Mouse (Mus musculus) urinary bladder, postnatal 25 days (tissue): ENCODE measurements at regions not wholly inside any gene's neighbourhood (a gene's known extent, or its start where the extent isn't known, plus 50 kb on each side); places are given as distances from the start of the nearest gene placed in this dataset.
"Not testable (repeated sequence)": the region's sequence is repeated elsewhere in the genome, so short reads cannot be mapped to it uniquely, and the experiment has no call there.

ENCODE experiments used
- DNase-seq: peaks from one replicate; pipeline ENCODE4 v3.0.0; 2022; ENCODE audit warnings: low spot score

- DNase-seq = no peak
Measured at GRCm38 (mm10) chr15:93189266-93189855, 85.6 kb downstream of the Gxylt1 start.

DNA sequence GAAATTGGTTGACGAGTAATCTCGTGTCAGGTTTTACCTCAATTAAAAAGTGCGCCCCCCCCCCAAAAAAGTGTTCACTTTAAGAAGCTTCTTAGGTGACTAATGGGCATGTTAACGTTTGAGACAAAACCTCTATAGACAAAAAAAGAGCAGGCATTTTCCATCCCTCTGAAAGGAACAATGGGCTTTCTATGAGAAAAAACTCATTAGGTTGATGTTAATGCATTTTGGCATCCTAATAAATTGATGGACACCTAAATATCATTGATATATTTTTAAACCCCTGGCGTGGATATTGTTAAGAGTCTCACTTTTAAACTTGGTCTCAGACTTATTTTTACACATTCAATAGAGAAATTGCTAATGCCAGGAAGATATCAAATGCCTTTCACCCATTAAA is 98.8 kb downstream of the Gxylt1 start:
- DNase-seq = no peak

DNA sequence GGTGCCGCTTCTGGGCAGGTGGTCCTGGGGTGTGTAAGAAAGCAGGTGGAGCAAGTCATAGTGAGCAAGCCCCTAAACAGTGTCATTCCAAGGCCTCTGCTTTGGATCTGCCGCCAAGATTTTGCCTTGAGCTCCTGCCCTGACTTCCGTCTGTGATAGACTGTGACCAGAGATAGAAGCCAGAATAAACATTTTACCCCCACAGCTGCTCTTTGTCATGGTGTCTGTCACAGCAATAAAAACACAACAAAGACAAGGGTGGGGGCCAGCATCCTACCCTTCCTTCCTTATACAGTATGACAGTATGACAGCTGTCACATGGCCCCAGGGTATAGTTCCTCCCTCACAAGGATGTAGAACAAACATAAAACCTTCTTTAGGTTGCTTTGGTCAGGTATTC is 106.2 kb downstream of the Gxylt1 start:
- DNase-seq = no peak

DNA sequence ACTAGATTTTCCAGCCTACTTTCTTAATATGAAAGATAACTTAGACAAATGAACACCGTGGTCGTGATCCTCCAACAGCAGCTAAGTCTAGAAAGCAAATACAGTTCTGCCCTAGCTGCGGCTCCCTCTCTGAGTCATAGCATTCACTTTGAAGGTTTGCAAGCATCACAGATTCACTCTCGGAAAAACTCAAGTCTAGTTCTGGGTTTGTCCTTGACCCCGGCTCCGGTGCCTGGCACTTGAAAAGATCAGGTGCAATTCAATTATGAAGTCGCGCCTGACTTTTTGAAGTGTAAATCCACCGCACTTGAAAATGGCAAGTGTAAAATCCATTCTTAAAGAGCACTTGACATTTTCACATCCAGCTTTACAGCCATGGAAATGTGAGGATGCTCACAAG is 107.5 kb downstream of the Gxylt1 start:
- DNase-seq = no peak

DNA sequence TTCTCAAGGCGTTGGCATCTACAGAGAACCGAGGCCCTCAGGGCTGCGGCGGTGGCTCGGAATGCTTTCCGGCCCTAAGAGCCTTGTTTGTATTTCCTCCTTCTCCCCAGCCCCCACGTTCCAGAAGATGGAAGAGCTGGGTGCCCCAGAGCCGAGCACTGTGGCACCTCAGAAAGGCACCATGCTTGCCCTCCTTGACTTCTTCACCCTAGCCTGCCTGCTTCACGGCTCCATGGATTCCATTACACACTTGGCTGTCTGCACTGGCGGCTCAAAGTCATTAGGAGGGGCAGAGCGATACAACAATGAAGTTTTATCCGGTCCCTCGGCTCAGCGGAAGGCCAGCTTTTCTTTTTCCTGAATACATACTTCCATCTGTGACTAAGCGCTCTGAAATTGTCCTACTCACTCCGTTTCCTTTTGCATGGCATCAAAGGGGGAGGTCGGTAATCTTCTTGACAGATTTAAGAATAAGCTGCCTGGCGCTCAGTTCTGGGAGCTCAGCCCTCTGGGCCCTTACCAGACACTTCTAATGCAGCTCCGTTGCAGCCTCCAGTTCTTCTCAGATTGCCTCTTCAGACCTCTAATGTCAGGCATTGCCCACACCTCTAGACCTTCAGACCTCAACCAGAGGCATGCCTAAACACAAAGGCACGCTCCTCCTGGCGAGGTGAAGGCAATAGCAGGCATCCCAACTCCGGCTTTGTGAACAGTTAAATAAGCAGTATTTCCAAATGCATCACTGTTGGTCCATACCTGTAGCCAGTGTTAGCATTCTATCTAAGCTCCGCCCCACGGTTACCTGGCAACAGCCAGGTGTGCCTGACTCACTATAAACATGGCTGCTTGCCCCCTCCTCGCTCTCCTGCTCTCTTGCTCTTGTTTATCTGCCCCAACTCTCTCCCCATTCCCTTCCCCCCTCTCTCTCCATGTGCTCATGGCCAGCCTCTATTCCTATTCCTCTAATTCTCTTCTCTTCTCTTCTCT is 112.8 kb downstream of the Gxylt1 start:
- DNase-seq = no peak

DNA sequence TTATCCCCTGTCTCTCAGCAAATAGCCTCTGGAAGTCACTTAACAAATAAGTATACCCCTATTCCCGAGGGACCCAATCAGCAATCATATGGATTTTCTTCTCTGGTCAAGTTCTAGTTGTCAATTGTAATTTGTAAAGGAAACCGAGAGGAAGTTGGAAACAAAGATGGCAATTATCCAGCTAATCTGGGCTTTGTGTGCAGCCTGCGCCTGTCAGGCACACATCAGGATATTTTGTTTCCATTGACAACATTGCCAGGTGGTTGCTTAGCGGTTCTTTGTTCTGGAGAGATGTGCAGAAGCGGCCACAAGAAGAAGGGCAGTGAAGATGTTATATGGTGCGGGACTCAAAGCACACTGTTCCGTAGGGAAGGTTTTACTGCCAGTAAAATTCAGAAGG is 113.7 kb downstream of the Gxylt1 start:
- DNase-seq = no peak

GRCm38 (mm10) chr15:93155756-93156155 is 119.2 kb downstream of the Gxylt1 start:
- no peak for DNase-seq

DNA sequence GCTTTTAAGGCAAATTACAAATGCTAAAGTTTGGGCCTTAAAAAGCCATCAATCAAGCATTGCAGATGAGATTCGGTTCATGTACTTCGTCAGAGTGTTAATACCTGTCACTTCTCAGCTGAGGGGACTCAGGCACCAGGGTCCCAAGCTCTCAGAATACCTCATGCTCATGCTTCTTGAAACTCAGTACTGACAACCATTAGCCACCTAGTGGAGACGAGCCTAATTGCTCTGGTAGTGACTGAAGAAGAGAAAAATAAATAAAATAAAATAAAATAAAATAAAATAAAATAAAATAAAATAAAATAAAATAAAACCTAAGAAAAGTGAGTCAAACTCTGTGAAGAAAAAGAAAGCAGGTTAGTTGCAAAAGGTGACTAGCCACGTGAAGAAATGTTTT is 121.0 kb downstream of the Gxylt1 start:
- DNase-seq = no peak

- DNase-seq = no peak
Measured at GRCm38 (mm10) chr15:93144899-93145298, 130.1 kb downstream of the Gxylt1 start.

GRCm38 (mm10) chr15:93144264-93144663 is 130.7 kb downstream of the Gxylt1 start:
- no peak for DNase-seq

DNA sequence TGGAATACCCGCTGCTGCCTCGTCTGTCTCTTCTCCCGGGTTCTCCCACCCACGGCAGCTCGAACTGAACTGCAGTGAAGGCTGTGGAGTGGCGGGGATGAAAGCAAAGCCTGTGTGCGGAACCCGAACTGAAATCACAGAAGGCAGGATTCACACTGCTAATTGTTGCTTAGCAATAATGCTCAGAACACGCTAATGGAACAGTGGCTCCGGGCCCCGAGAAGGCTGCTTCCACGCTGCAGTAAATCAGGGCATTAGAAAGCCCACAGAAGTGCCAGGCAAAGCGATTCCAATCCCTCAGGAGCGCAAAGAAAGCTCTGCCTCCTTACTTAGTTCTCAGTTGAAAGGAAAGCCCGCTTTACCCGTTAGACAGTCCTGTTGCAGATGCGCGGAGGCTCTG is 141.6 kb downstream of the Gxylt1 start:
- no peak for DNase-seq

GRCm38 (mm10) chr15:93131056-93131455 is 143.9 kb downstream of the Gxylt1 start:
- DNase-seq = no peak

DNA sequence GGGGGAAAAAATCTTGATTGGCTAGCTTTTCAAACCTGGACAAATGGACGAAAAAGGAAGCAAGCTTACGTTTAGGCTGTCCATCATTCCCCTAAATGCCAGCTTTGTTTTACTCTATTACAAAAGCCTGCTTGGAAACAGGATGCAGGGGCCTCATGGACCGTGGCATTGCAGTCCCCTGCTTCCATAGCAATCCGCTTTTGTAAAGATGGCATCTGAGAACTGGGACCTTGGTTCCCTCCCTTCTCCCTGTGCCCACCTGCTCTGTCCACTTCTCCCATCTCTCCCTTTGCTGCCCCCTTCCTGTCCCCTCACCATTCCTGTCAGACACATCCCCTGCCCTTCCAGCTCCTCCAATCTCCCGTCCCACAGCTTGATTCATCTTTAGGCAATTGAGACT is 149.7 kb downstream of the Gxylt1 start:
- no peak for DNase-seq

DNA sequence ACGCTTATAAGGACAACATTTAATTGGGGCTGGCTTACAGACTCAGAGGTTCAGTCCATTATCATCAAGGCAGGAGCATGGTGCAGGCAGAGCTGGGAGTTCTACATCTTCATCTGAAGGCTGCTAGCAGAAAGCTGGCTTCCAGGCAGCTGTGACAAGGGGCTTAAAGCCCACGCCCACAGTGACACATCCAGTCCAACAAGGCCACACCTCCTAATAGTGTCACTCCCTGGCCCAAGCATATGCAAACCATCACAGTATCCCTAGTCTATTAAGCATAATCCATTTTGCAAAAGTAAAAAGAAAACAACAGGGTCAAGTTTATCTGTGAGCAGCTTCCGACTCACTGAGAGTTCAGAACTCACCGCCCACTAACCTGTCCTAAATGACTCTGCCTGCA is 153.8 kb downstream of the Gxylt1 start:
- DNase-seq = no peak

DNA sequence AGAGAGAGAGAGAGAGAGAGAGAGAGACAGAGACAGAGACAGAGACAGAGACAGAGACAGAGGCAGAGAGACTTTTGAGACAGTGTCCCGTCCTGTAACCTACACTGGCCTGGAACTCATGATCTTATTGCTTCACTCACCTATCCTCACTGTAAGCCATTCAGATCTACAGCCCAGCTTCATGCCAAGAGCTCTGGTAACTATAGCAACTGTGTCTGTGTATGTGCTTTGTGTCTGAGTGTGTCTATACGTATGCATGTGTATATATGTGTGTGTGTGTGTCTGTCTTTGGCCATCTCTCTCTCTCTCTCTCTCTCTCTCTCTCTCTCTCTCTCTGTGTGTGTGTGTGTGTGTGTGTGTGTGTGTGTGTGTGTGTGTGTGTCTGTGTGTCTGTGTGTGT is 157.2 kb downstream of the Gxylt1 start:
- not testable (repeated sequence) for DNase-seq

DNA sequence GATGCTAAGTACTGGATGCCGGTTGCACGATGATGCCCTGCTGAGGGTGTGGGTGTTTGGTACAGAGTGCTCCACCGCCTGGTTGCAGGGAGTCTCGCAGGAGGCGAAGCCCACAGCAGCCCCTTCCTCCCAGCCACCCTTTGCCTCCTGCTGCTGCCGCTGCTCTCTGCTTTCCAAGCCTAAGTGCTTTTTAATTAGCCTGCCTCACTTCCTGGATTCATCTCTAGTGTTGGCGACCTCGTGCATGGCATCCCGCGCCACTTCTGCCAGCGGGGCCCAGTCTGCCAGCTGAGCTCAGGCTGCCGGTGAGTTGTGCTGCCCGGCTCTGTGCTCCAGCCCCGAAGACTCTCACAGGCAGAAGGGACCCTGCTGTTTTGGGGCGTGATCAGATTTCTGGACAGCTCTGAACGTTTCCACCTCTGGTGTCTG is 159.3 kb downstream of the Gxylt1 start:
- DNase-seq = no peak

DNA sequence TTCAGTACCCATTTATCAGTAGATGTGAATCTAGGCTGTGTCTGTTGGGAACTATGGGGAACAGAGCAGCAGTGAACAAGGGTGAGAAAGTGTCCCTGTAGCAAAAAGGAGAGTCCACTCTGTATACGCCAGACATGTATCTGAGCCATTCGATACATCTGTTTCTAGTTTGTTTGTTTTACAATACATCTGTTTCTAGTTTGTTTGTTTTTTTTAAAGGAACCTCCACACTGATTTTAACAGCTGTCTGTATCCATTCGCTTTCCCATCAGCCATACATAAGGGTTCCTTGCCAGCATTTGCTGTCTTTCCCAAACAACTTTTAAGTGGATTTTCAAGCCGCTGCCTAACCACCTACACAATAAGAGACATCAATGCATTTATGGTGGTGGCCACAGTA is 170.0 kb downstream of the Gxylt1 start:
- DNase-seq = no peak

DNA sequence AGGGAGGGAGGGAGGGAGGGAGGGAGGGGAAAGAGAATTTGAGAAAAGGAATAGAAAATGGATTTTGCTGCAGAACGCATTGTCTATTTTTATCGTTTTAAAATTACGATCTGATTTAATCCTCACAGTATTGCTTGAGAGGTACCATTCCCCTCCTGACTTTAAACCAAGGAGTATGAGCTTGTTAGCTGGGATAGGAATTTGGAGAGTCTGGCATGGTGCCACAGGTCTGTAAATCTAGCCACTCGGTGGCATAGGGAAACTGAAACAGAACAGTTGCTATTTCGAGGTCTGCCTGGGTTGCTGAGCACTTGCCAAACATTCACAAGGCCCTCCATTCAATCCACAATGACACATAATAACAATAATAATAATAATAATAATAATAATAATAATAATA is 171.6 kb downstream of the Gxylt1 start:
- DNase-seq = no peak

GRCm38 (mm10) chr15:93101881-93102280 is 173.1 kb downstream of the Gxylt1 start:
- no peak for DNase-seq

- no peak for DNase-seq
Measured at GRCm38 (mm10) chr15:93100837-93101236, 174.1 kb downstream of the Gxylt1 start.

- DNase-seq = no peak
Measured at GRCm38 (mm10) chr15:93099840-93100239, 175.1 kb downstream of the Gxylt1 start.

DNA sequence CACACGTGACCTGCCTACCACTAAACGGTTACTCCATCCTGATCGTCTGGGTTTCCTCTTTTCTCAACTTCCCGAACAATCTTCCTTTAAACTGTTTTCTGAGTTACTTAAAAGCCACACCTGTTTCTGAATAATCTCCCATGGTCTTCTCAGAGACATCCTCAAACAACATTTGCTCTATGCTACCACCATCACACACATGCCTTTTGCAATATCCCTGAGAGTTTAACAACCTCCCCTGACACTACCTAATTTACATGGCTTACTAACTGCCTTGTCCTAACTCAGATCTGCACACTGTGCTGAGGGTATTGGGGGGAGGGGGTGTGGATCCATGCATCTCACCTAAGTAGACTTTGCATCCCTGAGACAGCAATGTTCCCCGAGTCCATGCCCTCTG is 178.6 kb downstream of the Gxylt1 start:
- no peak for DNase-seq

- DNase-seq = no peak
Measured at GRCm38 (mm10) chr15:93095224-93095623, 179.8 kb downstream of the Gxylt1 start.
